Mouse (Mus musculus) thymus, adult 2 months (tissue): ENCODE data around the gene Nod2.

Experiments
- CTCF ChIP-seq: fragments of 200-500 bp; IDR thresholded peaks from 2 replicates; pipeline ENCODE4 v1.5.1; 2012; ENCODE audit warnings: mild to moderate bottlenecking, control low read depth, low read length, moderate library complexity, borderline replicate concordance; ENCODE audit not compliant: control insufficient read depth, poor library complexity, insufficient read depth; ENCODE audit errors: extremely low read depth
- POLR2A ChIP-seq: fragments of 200-500 bp; IDR thresholded peaks from 2 replicates; pipeline ENCODE4 v1.6.1; 2012; ENCODE audit warnings: mild to moderate bottlenecking, low read length, control low read depth, moderate library complexity; ENCODE audit not compliant: control insufficient read depth, poor library complexity, insufficient read depth; ENCODE audit errors: extremely low read depth

DNA sequence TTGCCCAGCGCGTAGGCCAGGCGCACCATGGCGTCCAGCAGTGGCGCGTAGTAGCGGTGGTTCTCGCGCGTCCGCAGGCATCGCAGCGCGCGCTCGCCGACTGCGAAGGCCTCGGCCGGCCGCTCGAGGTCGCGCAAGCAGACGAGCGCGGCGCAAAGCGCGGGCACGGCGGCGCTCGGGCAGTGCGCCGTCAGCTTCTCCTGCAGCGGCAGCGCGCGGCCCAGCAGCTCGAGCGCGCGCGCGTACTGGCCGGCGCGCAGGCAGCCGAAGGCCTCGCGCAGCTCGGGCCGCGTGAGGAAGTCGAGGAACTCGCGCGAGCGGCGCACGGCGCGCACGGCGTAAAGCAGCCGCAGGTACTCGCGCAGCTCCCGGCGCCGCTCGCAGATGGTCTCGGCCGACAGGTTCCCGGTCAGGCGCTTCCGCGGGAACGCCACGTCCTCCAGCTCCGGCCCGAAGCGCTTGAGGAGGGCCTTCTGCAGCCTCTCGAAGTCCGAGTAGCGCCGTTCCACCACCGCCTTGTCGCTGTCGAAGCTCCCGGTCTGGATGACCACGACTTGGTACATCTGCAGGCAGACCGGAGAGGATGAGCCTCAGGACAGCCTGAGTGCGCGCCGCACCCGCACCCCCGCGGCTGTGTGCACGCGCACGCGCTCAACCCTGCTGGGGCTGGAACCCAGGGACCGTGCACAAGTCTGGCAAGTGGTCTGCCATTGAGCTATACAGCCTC is 19.7 kb upstream of the Nod2 start:
- TF ChIP-seq POLR2A (no peak), CTCF (no peak)
